Mouse (Mus musculus): Measurements from ENCODE around the gene Stx17. TPM values are rescaled to one million over a fixed set of nuclear protein-coding genes. Genes with fewer than 3 reads are reported as not detected.
A peak's percentile ranks its signal among the peaks of the same experiment; 100 is the strongest.

Gene Stx17
- polyA plus RNA-seq, 1 experiment, result 9.9 TPM

DNA sequence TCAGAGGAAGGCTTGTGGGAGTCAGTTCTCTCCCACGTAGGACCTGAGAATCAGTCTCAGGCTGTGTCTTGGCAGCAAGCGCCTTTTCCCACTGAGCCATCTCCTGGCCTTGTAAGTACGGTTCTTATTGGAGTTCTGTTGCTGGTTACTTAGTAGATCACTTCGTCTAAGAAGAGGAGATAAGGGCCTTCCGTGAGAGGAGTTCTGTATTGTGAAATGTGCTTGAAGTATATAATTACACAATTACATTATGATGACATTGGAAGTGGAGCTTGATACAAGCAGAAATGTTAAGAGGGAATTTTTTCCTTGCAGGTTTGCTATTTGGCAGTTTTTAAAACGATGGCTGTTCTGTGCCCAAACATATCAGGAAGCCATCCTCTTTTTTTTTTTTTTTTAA is 5.6 kb downstream of the Stx17 start:
- H3K4me1 ChIP-seq (ENCODE audit: control insufficient read depth, insufficient read depth, low read length), result peaks cover 5% of the 10 kb centered on the region
- no peak for TF ChIP-seq POLR2A (IDR thresholded peaks at IDR 0.05; ENCODE audit: borderline replicate concordance, control insufficient read depth, low read depth, low read length)
- no peak for TF ChIP-seq CTCF (IDR thresholded peaks at IDR 0.05; ENCODE audit: control insufficient read depth, insufficient read depth, low read length)
- no peak overlapping the region for H3K4me3 ChIP-seq (replicated peaks; ENCODE audit: control insufficient read depth, low read depth, low read length)
- WGBS, result 58% methylated on average over 6 of the region's 6 CpGs
- H3K27ac ChIP-seq (ENCODE audit: control insufficient read depth, insufficient read depth, low read depth, low read length, poor library complexity), result no peak overlapping the region

DNA sequence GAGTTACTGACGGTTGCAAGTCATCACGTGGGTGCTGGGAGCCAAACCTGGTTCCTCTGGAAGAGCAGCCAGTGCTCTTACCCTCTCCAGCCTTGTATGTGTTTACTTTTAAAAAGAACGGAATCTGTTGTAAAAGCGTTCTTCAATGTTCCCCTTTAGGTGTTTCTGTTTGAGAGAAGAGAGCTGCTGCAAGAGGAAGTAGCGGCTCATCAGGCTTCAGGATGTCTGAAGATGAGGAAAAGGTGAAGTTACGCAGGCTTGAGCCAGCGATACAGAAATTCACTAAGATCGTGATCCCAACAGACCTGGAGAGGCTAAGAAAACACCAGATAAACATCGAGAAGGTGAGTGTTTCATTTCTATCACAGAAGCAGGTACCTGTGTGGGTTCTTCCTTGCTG is 6.9 kb downstream of the Stx17 start:
- Histone ChIP-seq H3K4me3 (replicated peaks; ENCODE audit: control insufficient read depth, low read depth, low read length) (no peak overlapping the region), H3K4me1 (ENCODE audit: control insufficient read depth, insufficient read depth, low read length) (peaks cover 5% of the 10 kb centered on the region), H3K27ac (ENCODE audit: control insufficient read depth, insufficient read depth, low read depth, low read length, poor library complexity) (peak overlapping the region; percentile 43)
- no peak for TF ChIP-seq POLR2A (IDR thresholded peaks at IDR 0.05; ENCODE audit: borderline replicate concordance, control insufficient read depth, low read depth, low read length)
- 56% methylated on average over 9 of the region's 9 CpGs for WGBS

GRCm38 (mm10) chr4:48132721-48133120 is 8.0 kb downstream of the Stx17 start:
- no peak overlapping the region for H3K4me3 ChIP-seq (replicated peaks; ENCODE audit: control insufficient read depth, low read depth, low read length)
- H3K4me1 ChIP-seq (ENCODE audit: control insufficient read depth, insufficient read depth, low read length), result peaks cover 5% of the 10 kb centered on the region
- no peak overlapping the region for H3K27ac ChIP-seq (ENCODE audit: control insufficient read depth, insufficient read depth, low read depth, low read length, poor library complexity)
- no peak for TF ChIP-seq CTCF (IDR thresholded peaks at IDR 0.05; ENCODE audit: control insufficient read depth, insufficient read depth, low read length)
- TF ChIP-seq POLR2A (IDR thresholded peaks at IDR 0.05; ENCODE audit: borderline replicate concordance, control insufficient read depth, low read depth, low read length), result no peak
- 49% methylated on average over 3 of the region's 3 CpGs for WGBS

GRCm38 (mm10) chr4:48149492-48149891 is 24.8 kb downstream of the Stx17 start:
- no peak overlapping the region for H3K4me3 ChIP-seq (replicated peaks; ENCODE audit: control insufficient read depth, low read depth, low read length)
- WGBS, result 74% methylated on average over 2 of the region's 2 CpGs
- no peak overlapping the region for H3K27ac ChIP-seq (ENCODE audit: control insufficient read depth, insufficient read depth, low read depth, low read length, poor library complexity)
- peaks cover 1% of the 10 kb centered on the region; the same call in 1 of the 2 replicates for H3K4me1 ChIP-seq (ENCODE audit: control insufficient read depth, insufficient read depth, low read length)
- no peak for TF ChIP-seq CTCF (IDR thresholded peaks at IDR 0.05; ENCODE audit: control insufficient read depth, insufficient read depth, low read length)
- TF ChIP-seq POLR2A (IDR thresholded peaks at IDR 0.05; ENCODE audit: borderline replicate concordance, control insufficient read depth, low read depth, low read length), result no peak

GRCm38 (mm10) chr4:48153229-48153628 is 28.5 kb downstream of the Stx17 start:
- Histone ChIP-seq H3K4me3 (replicated peaks; ENCODE audit: control insufficient read depth, low read depth, low read length) (no peak overlapping the region), H3K4me1 (ENCODE audit: control insufficient read depth, insufficient read depth, low read length) (peaks cover 1% of the 10 kb centered on the region; the same call in 1 of the 2 replicates), H3K27ac (ENCODE audit: control insufficient read depth, insufficient read depth, low read depth, low read length, poor library complexity) (no peak overlapping the region)
- TF ChIP-seq POLR2A (IDR thresholded peaks at IDR 0.05; ENCODE audit: borderline replicate concordance, control insufficient read depth, low read depth, low read length) (no peak), CTCF (IDR thresholded peaks at IDR 0.05; ENCODE audit: control insufficient read depth, insufficient read depth, low read length) (no peak)
- WGBS, result 90% methylated on average over 5 of the region's 5 CpGs

- Histone ChIP-seq H3K4me3 (replicated peaks; ENCODE audit: control insufficient read depth, low read depth, low read length) (no peak overlapping the region), H3K27ac (ENCODE audit: control insufficient read depth, insufficient read depth, low read depth, low read length, poor library complexity) (no peak overlapping the region), H3K4me1 (ENCODE audit: control insufficient read depth, insufficient read depth, low read length) (peaks cover 2% of the 10 kb centered on the region)
- WGBS, result 90% methylated on average over 1 of the region's 1 CpGs
- TF ChIP-seq POLR2A (IDR thresholded peaks at IDR 0.05; ENCODE audit: borderline replicate concordance, control insufficient read depth, low read depth, low read length) (no peak), CTCF (IDR thresholded peaks at IDR 0.05; ENCODE audit: control insufficient read depth, insufficient read depth, low read length) (no peak)
These were observed 31.1 kb downstream of the Stx17 start for GRCm38 (mm10) chr4:48155864-48156263.

- Histone ChIP-seq H3K4me1 (ENCODE audit: control insufficient read depth, insufficient read depth, low read length) (peaks cover 2% of the 10 kb centered on the region), H3K4me3 (replicated peaks; ENCODE audit: control insufficient read depth, low read depth, low read length) (no peak overlapping the region), H3K27ac (ENCODE audit: control insufficient read depth, insufficient read depth, low read depth, low read length, poor library complexity) (no peak overlapping the region)
- WGBS, result 58% methylated on average over 4 of the region's 4 CpGs
- TF ChIP-seq CTCF (IDR thresholded peaks at IDR 0.05; ENCODE audit: control insufficient read depth, insufficient read depth, low read length) (no peak), POLR2A (IDR thresholded peaks at IDR 0.05; ENCODE audit: borderline replicate concordance, control insufficient read depth, low read depth, low read length) (no peak)
These were observed 35.7 kb downstream of the Stx17 start for GRCm38 (mm10) chr4:48160386-48160785.

DNA sequence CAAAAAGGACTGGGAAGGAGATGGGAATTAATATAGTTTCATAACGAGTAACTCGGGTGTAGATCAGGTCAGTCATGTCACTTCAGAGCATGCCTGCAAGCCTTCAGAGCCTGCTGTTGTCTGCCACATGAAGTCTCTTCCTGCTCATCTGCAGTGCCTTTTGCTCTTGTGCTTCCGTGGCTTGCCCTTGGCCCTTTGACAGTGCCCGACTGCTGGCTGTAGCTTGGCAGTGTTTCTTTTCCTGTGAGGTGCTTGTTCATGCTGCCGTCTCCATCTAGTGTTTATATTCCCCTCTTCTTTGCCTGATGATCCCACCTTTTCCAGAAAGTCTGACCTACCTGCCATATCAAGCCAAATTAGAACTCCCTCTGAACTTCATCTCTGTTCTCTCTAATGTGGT is 39.1 kb downstream of the Stx17 start:
- TF ChIP-seq CTCF (IDR thresholded peaks at IDR 0.05; ENCODE audit: control insufficient read depth, insufficient read depth, low read length) (no peak), POLR2A (IDR thresholded peaks at IDR 0.05; ENCODE audit: borderline replicate concordance, control insufficient read depth, low read depth, low read length) (no peak)
- WGBS, result 85% methylated on average over 5 of the region's 5 CpGs

DNA sequence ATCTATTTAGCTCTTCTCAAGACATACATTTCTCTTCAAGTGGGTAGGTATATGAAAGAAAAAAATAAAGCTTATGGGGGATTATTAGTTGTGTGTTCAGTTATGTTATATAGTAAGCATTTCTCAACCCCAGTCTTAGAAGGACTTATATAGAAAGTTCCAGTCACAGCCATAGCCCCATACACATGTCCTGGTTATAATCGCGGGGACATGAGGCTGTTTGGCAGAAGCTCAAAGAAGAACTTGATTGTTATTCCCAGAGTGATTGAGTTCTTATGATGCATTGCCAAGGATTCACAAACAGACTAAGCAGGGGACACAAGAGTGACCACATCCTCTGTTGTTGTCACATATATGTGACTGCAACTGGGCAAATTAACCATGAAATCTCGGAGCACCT is 51.0 kb downstream of the Stx17 start:
- 91% methylated on average over 3 of the region's 3 CpGs for WGBS
- TF ChIP-seq POLR2A (IDR thresholded peaks at IDR 0.05; ENCODE audit: borderline replicate concordance, control insufficient read depth, low read depth, low read length) (no peak), CTCF (IDR thresholded peaks at IDR 0.05; ENCODE audit: control insufficient read depth, insufficient read depth, low read length) (no peak)

More for the DNA sequence above, 39.1 kb downstream of the Stx17 start:
- H3K4me3 ChIP-seq (replicated peaks; ENCODE audit: control insufficient read depth, low read depth, low read length), result no peak overlapping the region
- no peak overlapping the region for H3K27ac ChIP-seq (ENCODE audit: control insufficient read depth, insufficient read depth, low read depth, low read length, poor library complexity)
- peaks cover 2% of the 10 kb centered on the region for H3K4me1 ChIP-seq (ENCODE audit: control insufficient read depth, insufficient read depth, low read length)

More for the DNA sequence above, 51.0 kb downstream of the Stx17 start:
- Histone ChIP-seq H3K4me3 (replicated peaks; ENCODE audit: control insufficient read depth, low read depth, low read length) (no peak overlapping the region), H3K4me1 (ENCODE audit: control insufficient read depth, insufficient read depth, low read length) (no peaks in the 10 kb centered on the region), H3K27ac (ENCODE audit: control insufficient read depth, insufficient read depth, low read depth, low read length, poor library complexity) (no peak overlapping the region)

All from bone marrow, adult 2 months (tissue).